Mouse (Mus musculus) embryonic facial prominence, embryonic 15.5 days (tissue): ENCODE results near the gene Filip1l. TPM values are rescaled to one million over a fixed set of nuclear protein-coding genes. Genes with fewer than 3 reads are reported as not detected.

Experiments used
- ATAC-seq: fragments of 200-750 bp; cut with Nextera tagmentation; 2 replicates; pipeline ENCODE4 v1.8.0; 2017; ENCODE audit warnings: low read depth, moderate TSS enrichment; ENCODE audit not compliant: insufficient number of reproducible peaks, low FRiP score, low TSS enrichment
- H3K27ac ChIP-seq: fragments of 300-500 bp; sonication (generic); replicated peaks from 2 replicates; pipeline ENCODE4 v1.5.1; 2015; ENCODE audit warnings: mild to moderate bottlenecking, inconsistent platforms
- H3K27me3 ChIP-seq: fragments of 300-500 bp; sonication (generic); 2 replicates; pipeline ENCODE4 v1.6.1; 2015; ENCODE audit warnings: inconsistent platforms
- H3K36me3 ChIP-seq: fragments of 300-500 bp; sonication (generic); 2 replicates; pipeline ENCODE4 v1.6.1; 2015; ENCODE audit warnings: mild to moderate bottlenecking, inconsistent platforms
- H3K4me1 ChIP-seq: fragments of 300-500 bp; sonication (generic); 2 replicates; pipeline ENCODE4 v1.6.1; 2015; ENCODE audit warnings: inconsistent platforms
- H3K4me2 ChIP-seq: fragments of 300-500 bp; sonication (generic); replicated peaks from 2 replicates; pipeline ENCODE4 v1.6.1; 2015; ENCODE audit warnings: mild to moderate bottlenecking, inconsistent platforms
- H3K4me3 ChIP-seq: fragments of 300-500 bp; sonication (generic); replicated peaks from 2 replicates; pipeline ENCODE4 v1.5.1; 2015; ENCODE audit warnings: mild to moderate bottlenecking, inconsistent platforms
- H3K9ac ChIP-seq: fragments of 300-500 bp; sonication (generic); 2 replicates; pipeline ENCODE4 v1.6.1; 2015; ENCODE audit warnings: inconsistent platforms
- H3K9me3 ChIP-seq: fragments of 300-500 bp; sonication (generic); replicated peaks from 2 replicates; pipeline ENCODE4 v1.6.1; 2016; ENCODE audit warnings: inconsistent platforms
- WGBS: fragments of 180-500 bp; shearing (Covaris S2); methylation state at CpG from one replicate; pipeline ENCODE4 v1.1.7; 2015; 5-methylcytosine and 5-hydroxymethylcytosine counted together
- polyA plus RNA-seq: library from polyadenylated mRNA; unstranded; fragments of >200 nt; fragmentation: Nextera tagmentation; extraction: Ambion mirVana; gene quantifications from 2 replicates; pipeline ENCODE4 v1.2.1, GENCODE M21; 2015

Filip1l gene
- polyA plus RNA-seq, 1 experiment from 2014 or later = 25.9 TPM

DNA sequence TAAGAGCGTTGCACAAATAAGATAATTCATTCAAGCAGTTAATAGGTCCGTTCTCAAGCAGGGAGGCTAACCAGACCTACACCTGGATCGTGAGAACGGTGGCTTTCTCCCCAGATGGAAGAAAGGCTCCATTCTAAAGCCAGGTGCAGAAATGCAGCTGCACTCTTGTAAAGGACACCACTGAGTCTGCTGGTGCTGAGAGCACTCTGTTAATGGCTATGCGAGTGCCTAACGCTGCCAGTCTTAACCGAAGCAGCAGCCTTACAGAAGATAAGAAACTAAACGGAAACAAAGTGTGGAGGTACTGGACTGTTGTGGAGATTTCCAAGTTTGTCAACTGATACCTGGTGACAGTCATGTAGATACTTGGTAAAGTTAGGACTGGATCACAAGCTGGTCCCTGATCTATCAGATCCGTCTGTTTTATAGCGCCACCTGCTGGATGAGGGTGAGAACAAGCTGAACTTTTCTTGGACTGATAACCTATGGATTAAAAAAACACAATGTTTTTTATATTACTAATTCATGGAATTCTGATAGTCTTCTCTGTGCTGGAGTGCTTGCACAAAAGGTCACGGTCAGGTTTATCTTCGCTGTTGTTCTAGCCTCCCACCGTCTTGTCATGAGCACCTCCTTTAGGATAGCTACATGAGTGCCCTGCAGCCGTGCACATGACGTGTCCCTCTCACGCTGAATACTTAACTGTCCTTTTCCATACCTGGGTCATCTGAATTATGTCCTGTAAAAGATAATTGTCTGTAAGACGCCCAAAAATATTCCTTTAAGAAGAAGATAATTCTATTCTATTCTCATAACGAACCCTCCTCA, 45.7 kb downstream of the Filip1l start:
- ATAC-seq = no peak
- no peak overlapping the region for H3K4me2 ChIP-seq
- 52% methylated on average over 18 of the region's 18 CpGs for WGBS

DNA sequence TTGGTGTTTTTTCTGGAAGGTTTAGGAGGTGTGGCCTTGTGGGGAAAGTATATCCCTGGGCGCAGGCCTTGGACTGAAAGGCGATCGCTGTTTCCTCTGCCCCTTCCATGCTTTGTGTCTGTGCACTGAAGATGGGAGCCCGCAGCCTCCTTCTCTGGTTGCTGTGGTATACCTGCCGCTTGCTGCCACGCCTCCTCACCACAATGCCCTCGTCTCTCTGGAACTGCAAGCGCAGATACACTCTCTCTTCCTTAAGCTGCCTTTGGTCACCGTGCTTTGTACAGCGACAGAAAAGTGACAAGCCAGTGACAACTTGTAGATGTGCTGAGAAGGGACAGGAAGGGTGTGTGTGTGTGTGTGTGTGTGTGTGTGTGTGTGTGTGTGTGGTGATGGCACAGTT, 46.7 kb downstream of the Filip1l start:
- no peak for ATAC-seq
- H3K9me3 ChIP-seq = no peaks in the 10 kb centered on the region
- H3K4me3 ChIP-seq = no peak overlapping the region
- H3K27ac ChIP-seq = no peak overlapping the region
- 76% methylated on average over 10 of the region's 10 CpGs for WGBS
- H3K4me2 ChIP-seq = no peak overlapping the region
- H3K4me1 ChIP-seq = peaks cover 21% of the 10 kb centered on the region
- H3K36me3 ChIP-seq = no peaks in the 10 kb centered on the region
- no peak overlapping the region for H3K9ac ChIP-seq
- H3K27me3 ChIP-seq = no peaks in the 10 kb centered on the region

More for the DNA sequence above, 45.7 kb downstream of the Filip1l start:
- H3K27ac ChIP-seq = no peak overlapping the region
- H3K4me3 ChIP-seq = no peak overlapping the region
- H3K9me3 ChIP-seq = no peaks in the 10 kb centered on the region
- no peaks in the 10 kb centered on the region for H3K36me3 ChIP-seq
- H3K9ac ChIP-seq = no peak overlapping the region
- no peaks in the 10 kb centered on the region for H3K27me3 ChIP-seq
- H3K4me1 ChIP-seq = peaks cover 17% of the 10 kb centered on the region

DNA sequence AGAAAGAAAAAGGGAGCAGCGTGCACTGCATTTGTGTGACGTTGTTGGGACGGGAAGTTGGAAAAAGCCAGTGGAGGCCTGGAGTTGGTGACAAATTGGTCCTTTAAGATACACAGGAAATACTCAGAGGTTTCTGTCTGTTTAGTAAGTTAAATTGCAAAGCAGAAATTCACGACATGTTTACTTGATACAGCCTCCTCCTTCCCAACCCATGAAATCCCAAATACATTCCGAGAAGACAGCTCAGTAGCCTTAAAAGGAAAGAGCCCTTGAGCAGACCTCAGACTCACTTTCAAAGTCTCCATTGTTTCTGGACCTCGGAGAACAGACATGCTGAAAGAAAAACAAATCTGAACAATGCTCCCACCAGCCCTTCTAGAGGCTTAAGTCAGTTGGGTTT, 48.8 kb downstream of the Filip1l start:
- 34% methylated on average over 6 of the region's 6 CpGs for WGBS
- H3K4me1 ChIP-seq = peaks cover 27% of the 10 kb centered on the region

DNA sequence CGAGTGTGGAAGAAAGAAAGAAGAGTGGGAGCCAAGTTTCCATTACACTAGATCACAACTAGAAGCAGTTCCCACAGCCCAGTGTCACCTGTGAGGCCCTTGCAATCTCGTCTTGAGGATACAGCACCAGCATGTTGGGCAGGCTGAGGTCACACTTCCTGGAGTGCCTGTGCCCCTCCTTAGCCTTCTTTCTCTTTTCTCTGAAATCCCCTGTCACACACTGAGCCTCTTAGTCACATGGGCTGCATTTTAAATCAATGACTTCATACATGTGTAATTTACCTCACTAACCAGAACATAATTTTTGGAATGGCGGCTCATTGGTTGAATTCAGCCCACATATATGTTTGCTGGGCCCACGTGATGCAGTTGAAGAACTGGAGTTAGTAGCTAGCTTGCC, 50.0 kb downstream of the Filip1l start:
- H3K4me3 ChIP-seq = no peak overlapping the region
- no peaks in the 10 kb centered on the region for H3K27me3 ChIP-seq
- H3K4me2 ChIP-seq = no peak overlapping the region
- H3K9ac ChIP-seq = no peak overlapping the region
- H3K4me1 ChIP-seq = peaks cover 24% of the 10 kb centered on the region
- H3K9me3 ChIP-seq = no peaks in the 10 kb centered on the region
- H3K27ac ChIP-seq = no peak overlapping the region
- WGBS = 80% methylated on average over 4 of the region's 4 CpGs
- no peak for ATAC-seq
- no peaks in the 10 kb centered on the region for H3K36me3 ChIP-seq

More for the DNA sequence above, 48.8 kb downstream of the Filip1l start:
- ATAC-seq = no peak
- Histone ChIP-seq H3K27me3 (no peaks in the 10 kb centered on the region), H3K9ac (no peak overlapping the region), H3K4me2 (no peak overlapping the region), H3K4me3 (no peak overlapping the region), H3K9me3 (no peaks in the 10 kb centered on the region), H3K36me3 (no peaks in the 10 kb centered on the region), H3K27ac (peak overlapping the region; percentile 18; the same call in 1 of the 2 replicates)

DNA sequence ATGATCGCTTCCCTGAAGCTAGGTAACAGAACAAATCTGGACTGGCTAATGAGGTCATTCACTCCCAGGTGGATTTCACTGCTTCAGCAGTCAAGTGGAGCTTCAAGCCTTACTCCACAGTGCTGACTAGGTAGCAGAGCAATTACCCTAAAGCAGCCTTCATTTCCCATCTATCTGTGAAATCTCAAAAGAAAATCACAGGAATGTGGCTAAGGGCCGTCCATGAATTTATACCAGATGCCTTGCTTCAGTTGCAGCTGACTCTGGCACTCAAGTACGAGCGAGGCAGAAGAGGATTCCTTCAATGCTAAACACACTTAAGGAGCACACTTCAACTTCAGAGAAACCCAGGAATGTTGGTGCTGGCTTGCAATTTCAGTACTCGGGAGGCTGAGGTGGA, 50.9 kb downstream of the Filip1l start:
- Histone ChIP-seq H3K9ac (no peak overlapping the region), H3K9me3 (no peaks in the 10 kb centered on the region), H3K4me2 (no peak overlapping the region), H3K27ac (no peak overlapping the region), H3K4me3 (no peak overlapping the region), H3K36me3 (no peaks in the 10 kb centered on the region), H3K4me1 (peaks cover 20% of the 10 kb centered on the region; the same call in 1 of the 2 replicates), H3K27me3 (no peaks in the 10 kb centered on the region)
- no peak for ATAC-seq
- WGBS = 29% methylated on average over 5 of the region's 5 CpGs

DNA sequence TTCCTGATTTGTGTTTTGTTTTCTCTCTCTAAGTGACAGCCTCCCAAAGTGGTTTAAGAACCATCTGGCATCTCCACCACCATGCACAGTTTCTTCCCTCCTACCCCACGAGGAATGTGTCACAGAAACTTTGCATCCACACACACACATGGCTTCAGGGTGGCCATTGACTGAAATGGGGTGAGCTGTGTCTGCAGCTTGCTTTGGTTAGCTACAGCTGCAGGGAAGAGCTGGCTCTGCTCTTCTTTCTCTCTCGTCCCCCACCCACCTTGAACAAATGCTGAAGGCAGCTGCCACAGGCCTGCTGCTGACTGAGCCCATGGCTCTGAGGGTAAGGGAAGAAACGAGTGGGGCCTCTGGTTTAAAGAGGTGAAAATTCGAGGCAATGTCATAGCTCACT, 59.9 kb downstream of the Filip1l start:
- WGBS = 29% methylated on average over 4 of the region's 4 CpGs
- H3K4me1 ChIP-seq = peaks cover 19% of the 10 kb centered on the region
- peak; percentile 82 for ATAC-seq
- peak overlapping the region; percentile 65 for H3K27ac ChIP-seq
- H3K9me3 ChIP-seq = peaks cover 4% of the 10 kb centered on the region; the same call in 1 of the 2 replicates
- no peak overlapping the region for H3K4me2 ChIP-seq
- H3K4me3 ChIP-seq = no peak overlapping the region
- H3K9ac ChIP-seq = no peak overlapping the region
- H3K36me3 ChIP-seq = no peaks in the 10 kb centered on the region
- no peaks in the 10 kb centered on the region for H3K27me3 ChIP-seq

DNA sequence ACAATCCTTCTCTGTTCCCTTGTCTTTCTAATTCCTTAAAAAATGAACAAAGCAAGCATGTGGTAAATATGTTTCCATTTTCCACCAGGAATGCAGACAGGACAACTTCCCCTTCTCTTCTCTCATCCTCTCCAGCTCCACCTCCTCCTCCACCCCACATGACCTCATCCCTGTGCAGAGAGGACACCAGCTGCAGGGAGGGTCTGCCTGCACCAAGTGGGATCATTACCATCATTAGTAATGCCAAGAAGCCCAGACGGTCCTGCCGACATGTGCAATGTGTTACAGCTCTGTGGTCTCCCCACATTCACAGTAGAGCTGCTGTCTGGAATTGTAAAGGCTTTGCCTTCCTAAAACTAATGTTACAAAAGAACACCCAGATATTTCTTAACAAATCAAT, 63.2 kb downstream of the Filip1l start:
- H3K4me2 ChIP-seq = no peak overlapping the region
- no peaks in the 10 kb centered on the region for H3K36me3 ChIP-seq
- no peaks in the 10 kb centered on the region for H3K27me3 ChIP-seq
- ATAC-seq = peak; percentile 73
- H3K9ac ChIP-seq = no peak overlapping the region
- H3K4me1 ChIP-seq = peaks cover 23% of the 10 kb centered on the region
- H3K9me3 ChIP-seq = peaks cover 4% of the 10 kb centered on the region; the same call in 1 of the 2 replicates
- no peak overlapping the region for H3K4me3 ChIP-seq
- no peak overlapping the region for H3K27ac ChIP-seq
- 28% methylated on average over 2 of the region's 2 CpGs for WGBS

DNA sequence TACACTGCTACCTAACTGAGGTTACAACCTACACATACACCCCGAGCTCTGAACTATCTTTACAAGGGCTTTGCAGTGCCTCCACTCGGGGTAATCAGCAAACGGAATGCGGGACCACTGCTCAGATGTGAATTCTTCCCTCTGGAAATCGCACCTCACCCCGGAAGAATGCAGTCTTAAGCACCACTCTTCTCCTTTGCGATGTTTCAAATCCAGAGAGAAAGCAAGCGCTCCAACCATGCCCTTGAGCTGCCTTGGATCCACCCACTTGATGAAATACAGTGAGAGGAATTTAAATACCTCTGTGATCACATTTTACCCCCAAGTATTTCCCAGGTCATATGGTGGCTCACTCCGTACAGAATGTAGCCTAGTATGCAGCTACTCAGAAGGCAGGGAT, 64.1 kb downstream of the Filip1l start:
- H3K27ac ChIP-seq = no peak overlapping the region
- 52% methylated on average over 9 of the region's 9 CpGs for WGBS
- no peaks in the 10 kb centered on the region for H3K36me3 ChIP-seq
- no peak overlapping the region for H3K4me2 ChIP-seq
- H3K9ac ChIP-seq = no peak overlapping the region
- H3K4me3 ChIP-seq = no peak overlapping the region
- H3K4me1 ChIP-seq = peaks cover 24% of the 10 kb centered on the region
- no peak for ATAC-seq
- peaks cover 4% of the 10 kb centered on the region; the same call in 1 of the 2 replicates for H3K9me3 ChIP-seq
- H3K27me3 ChIP-seq = no peaks in the 10 kb centered on the region

DNA sequence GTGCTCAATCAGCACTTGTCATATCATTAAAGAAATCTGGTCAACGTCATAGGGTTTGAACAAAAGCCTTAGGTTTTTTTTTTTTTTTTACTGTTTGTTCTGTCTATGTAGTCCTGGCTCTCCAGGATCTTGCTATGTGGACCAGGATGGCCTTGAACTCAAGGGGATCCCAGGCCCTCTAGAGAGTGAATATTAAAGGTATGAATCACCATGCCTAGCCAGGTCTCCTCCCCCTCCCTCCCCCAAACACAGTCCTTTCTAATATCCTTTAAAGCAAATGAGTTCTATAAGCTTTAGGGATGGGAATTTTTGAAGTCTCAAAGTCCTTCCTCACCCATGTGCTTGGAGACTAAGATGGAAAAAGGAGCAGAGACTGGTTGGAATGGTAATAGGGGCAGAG, 65.1 kb downstream of the Filip1l start:
- H3K4me2 ChIP-seq = no peak overlapping the region
- peaks cover 19% of the 10 kb centered on the region for H3K4me1 ChIP-seq
- H3K9me3 ChIP-seq = peaks cover 4% of the 10 kb centered on the region; the same call in 1 of the 2 replicates
- no peak overlapping the region for H3K27ac ChIP-seq
- no peak for ATAC-seq
- no peaks in the 10 kb centered on the region for H3K27me3 ChIP-seq
- WGBS = 69% methylated on average over 1 of the region's 1 CpGs
- H3K36me3 ChIP-seq = no peaks in the 10 kb centered on the region
- no peak overlapping the region for H3K9ac ChIP-seq
- no peak overlapping the region for H3K4me3 ChIP-seq

DNA sequence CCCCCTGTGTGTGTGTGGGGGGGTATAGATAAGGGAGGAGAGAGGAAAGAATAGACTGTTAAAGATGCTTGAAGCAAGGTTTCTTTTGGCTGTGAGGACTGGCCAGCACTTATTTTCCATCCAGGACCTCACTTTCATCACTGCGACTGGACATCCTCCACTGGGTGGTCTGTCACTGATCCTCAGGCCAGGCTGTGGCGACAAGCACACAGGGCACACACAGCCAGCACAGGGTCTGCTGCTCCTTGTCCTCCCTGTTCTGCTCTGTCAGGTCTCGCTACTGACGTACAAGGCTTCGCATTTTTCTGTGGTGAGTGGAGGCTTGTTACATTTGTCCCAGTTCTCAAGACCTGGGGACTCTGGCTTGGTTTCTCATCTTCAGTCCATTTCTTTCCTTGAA, 66.4 kb downstream of the Filip1l start:
- peaks cover 13% of the 10 kb centered on the region for H3K4me1 ChIP-seq
- H3K4me3 ChIP-seq = no peak overlapping the region

DNA sequence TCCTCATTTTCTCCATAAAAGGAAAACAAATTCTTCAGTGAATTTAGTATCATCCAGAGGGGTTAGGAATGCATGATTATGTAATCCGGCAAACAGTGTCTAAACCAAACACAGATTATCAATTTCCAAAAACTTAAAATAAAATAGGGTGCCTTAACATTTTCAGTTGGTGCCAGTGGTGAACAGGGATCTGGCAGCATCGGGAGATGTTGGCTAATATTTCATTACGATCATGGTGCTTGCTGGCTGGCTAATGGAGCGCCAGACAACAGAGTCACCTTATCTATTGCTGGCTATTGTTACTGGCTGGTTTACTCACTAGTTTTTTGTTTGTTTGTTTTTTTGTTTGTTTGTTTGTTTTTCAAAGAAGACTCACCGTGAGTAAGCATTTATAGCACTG, 67.0 kb downstream of the Filip1l start:
- no peak overlapping the region for H3K4me2 ChIP-seq
- H3K4me3 ChIP-seq = no peak overlapping the region
- no peak overlapping the region for H3K27ac ChIP-seq
- no peak overlapping the region for H3K9ac ChIP-seq
- WGBS = 84% methylated on average over 5 of the region's 5 CpGs
- no peaks in the 10 kb centered on the region for H3K36me3 ChIP-seq
- no peaks in the 10 kb centered on the region for H3K27me3 ChIP-seq
- H3K9me3 ChIP-seq = peaks cover under 1% of the 10 kb centered on the region; the same call in 1 of the 2 replicates
- H3K4me1 ChIP-seq = peaks cover 13% of the 10 kb centered on the region
- no peak for ATAC-seq

More for the DNA sequence above, 66.4 kb downstream of the Filip1l start:
- Histone ChIP-seq H3K9ac (no peak overlapping the region), H3K36me3 (no peaks in the 10 kb centered on the region), H3K4me2 (no peak overlapping the region), H3K9me3 (peaks cover 4% of the 10 kb centered on the region; the same call in 1 of the 2 replicates), H3K27ac (no peak overlapping the region), H3K27me3 (no peaks in the 10 kb centered on the region)
- 71% methylated on average over 5 of the region's 5 CpGs for WGBS
- ATAC-seq = no peak
